Mouse (Mus musculus) heart, adult 2 months (tissue): ENCODE measurements around the gene Lhx4. TPM values are rescaled to one million over a fixed set of nuclear protein-coding genes. Genes with fewer than 3 reads are reported as not detected.

Experiments
- DNase-seq, 2 experiments: peaks; one replicate each; pipeline ENCODE4 v3.0.0; 2021
- H3K27ac ChIP-seq: fragments of 200-600 bp; 2 replicates; pipeline ENCODE4 v1.8.1; 2022
- H3K27me3 ChIP-seq: fragments of 200-500 bp; 2 replicates; pipeline ENCODE4 v1.6.1; 2012; ENCODE audit warnings: mild to moderate bottlenecking, low read length, inconsistent platforms, mixed read lengths; ENCODE audit not compliant: control insufficient read depth, insufficient read depth
- H3K36me3 ChIP-seq: fragments of 200-500 bp; 2 replicates; pipeline ENCODE4 v1.6.1; 2012; ENCODE audit warnings: low read length, inconsistent platforms; ENCODE audit not compliant: control insufficient read depth, insufficient read depth
- H3K4me1 ChIP-seq: fragments of 200-500 bp; 2 replicates; pipeline ENCODE4 v1.6.1; 2011; ENCODE audit warnings: low read length; ENCODE audit not compliant: control insufficient read depth, insufficient read depth
- H3K4me3 ChIP-seq: fragments of 200-600 bp; 2 replicates; pipeline ENCODE4 v1.8.1; 2022
- H3K79me2 ChIP-seq: fragments of 200-500 bp; replicated peaks from 2 replicates; pipeline ENCODE4 v1.6.1; 2012; ENCODE audit warnings: mild to moderate bottlenecking, inconsistent platforms, low read length, moderate library complexity, mixed read lengths; ENCODE audit not compliant: control insufficient read depth, insufficient read depth
- H3K9ac ChIP-seq: fragments of 200-500 bp; 2 replicates; pipeline ENCODE4 v1.6.1; 2012; ENCODE audit warnings: low read depth, mild to moderate bottlenecking, control low read depth, inconsistent platforms, low read length, mixed read lengths
- CTCF ChIP-seq: fragments of 200-600 bp; IDR thresholded peaks from 2 replicates; pipeline ENCODE4 v1.8.1; 2022; ENCODE audit warnings: antibody characterized with exemption, mild to moderate bottlenecking, moderate library complexity
- EP300 ChIP-seq: fragments of 200-500 bp; IDR thresholded peaks from 2 replicates; pipeline ENCODE4 v1.6.1; 2011; ENCODE audit warnings: low read depth, low read length, control low read depth; ENCODE audit not compliant: insufficient read depth
- POLR2A ChIP-seq: fragments of 200-500 bp; IDR thresholded peaks from 2 replicates; pipeline ENCODE4 v1.6.1; 2011; ENCODE audit warnings: mild to moderate bottlenecking, low read depth, low read length, control low read depth; ENCODE audit not compliant: insufficient read depth
- WGBS: fragments of 180-500 bp; shearing (Covaris S2); methylation state at CpG from one replicate; pipeline ENCODE4 v1.1.7; 2018; 5-methylcytosine and 5-hydroxymethylcytosine counted together
- intact Hi-C: fragments of 180-260 bp; cut with DNase I; formaldehyde crosslinking; loops from one replicate; pipeline ENCODE4 v1.15.1; 2025
- polyA plus RNA-seq: library from polyadenylated mRNA; depleted of rRNA; stranded (reverse); fragments of >200 nt; gene quantifications from 2 replicates; pipeline ENCODE4 v1.2.3, GENCODE M21; 2012
- total RNA-seq, 2 experiments: library from RNA; stranded (reverse); gene quantifications; 2 replicates each; pipeline ENCODE4 v1.2.3; 2021

Lhx4 gene
- total and polyA plus RNA-seq, 3 experiments = not detected

DNA sequence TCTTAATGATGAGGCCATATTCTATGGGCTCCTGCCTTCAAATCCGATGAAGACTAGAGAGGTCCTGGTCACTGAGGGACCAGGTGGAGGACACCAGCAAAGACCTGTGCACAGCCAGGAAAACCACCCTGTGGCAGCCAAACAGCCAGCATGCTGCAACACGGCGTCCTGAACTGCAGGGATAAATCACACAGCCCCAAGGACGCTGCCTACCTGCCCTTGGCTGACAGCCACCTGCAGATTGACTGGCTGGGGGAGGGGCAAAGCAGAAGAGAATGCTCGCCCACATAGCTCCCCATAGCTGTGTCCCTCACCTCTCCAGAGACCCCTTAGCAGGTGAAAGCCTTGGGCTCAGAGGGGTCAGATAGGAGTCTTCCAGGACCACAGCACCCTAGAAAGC lies 31.5 kb downstream of the Lhx4 start:
- intact Hi-C loops = loop anchor here (2.0 kb wide), 1 partner anchor 143 kb away; no protein-coding TSS in a partner anchor
- H3K27me3 ChIP-seq = peaks cover 3% of the 10 kb centered on the region; the same call in 1 of the 2 replicates
- H3K27ac ChIP-seq = no peak overlapping the region
- H3K36me3 ChIP-seq = no peaks in the 10 kb centered on the region
- H3K4me3 ChIP-seq = no peak overlapping the region
- H3K4me1 ChIP-seq = no peaks in the 10 kb centered on the region
- DNase-seq = no peak
- H3K79me2 ChIP-seq = no peaks in the 10 kb centered on the region
- no peak overlapping the region for H3K9ac ChIP-seq
- 38% methylated on average over 5 of the region's 5 CpGs for WGBS
- no peak for TF ChIP-seq POLR2A
- no peak for TF ChIP-seq EP300
- no peak for TF ChIP-seq CTCF

DNA sequence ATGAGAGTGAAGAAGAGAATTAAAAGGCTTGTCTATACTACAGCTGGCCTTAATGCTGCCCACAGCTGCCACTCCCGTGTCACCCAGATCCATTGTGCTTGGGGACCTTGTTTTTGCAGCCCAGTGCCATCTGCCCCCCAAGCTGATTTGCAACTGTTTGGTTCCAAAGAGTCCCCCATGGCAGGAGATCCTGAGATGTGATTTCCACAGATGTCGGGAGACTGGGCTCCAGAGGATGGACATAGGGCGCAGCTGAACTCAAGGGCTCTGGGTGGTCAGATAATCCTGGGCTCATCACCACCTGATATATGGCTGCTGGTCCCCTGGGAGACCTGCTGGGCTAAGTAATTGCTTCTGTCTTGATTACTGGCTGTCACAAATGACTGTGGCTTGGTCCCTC lies 32.6 kb downstream of the Lhx4 start:
- TF ChIP-seq POLR2A (no peak), EP300 (no peak), CTCF (no peak)
- H3K4me3 ChIP-seq = no peak overlapping the region
- 66% methylated on average over 3 of the region's 3 CpGs for WGBS
- intact Hi-C loops = no loop called here
- H3K27ac ChIP-seq = no peak overlapping the region
- no peaks in the 10 kb centered on the region for H3K4me1 ChIP-seq
- H3K36me3 ChIP-seq = no peaks in the 10 kb centered on the region
- H3K79me2 ChIP-seq = no peaks in the 10 kb centered on the region
- DNase-seq = no peak
- peaks cover 2% of the 10 kb centered on the region; the same call in 1 of the 2 replicates for H3K27me3 ChIP-seq
- no peak overlapping the region for H3K9ac ChIP-seq

DNA sequence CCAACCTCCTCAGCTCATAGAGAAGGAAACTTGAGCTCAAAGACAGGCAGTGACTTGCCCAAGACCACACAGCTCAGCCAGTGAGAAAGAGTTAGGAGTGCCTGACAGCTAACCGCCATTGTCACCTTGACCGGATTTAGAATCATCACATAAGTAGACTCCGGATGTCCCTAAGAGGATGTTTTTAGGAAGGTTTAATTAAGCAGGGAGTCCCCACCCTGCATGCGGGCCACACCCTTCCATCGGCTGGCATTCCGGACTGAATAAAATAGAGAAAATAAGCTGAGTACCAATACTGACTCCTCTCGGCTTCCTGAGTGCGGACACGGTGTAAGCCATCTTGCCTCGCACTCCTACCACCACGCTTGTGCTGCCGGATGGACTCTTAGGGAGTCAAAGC lies 34.2 kb downstream of the Lhx4 start:
- TF ChIP-seq POLR2A (no peak), EP300 (no peak), CTCF (no peak)
- WGBS = 90% methylated on average over 12 of the region's 12 CpGs

DNA sequence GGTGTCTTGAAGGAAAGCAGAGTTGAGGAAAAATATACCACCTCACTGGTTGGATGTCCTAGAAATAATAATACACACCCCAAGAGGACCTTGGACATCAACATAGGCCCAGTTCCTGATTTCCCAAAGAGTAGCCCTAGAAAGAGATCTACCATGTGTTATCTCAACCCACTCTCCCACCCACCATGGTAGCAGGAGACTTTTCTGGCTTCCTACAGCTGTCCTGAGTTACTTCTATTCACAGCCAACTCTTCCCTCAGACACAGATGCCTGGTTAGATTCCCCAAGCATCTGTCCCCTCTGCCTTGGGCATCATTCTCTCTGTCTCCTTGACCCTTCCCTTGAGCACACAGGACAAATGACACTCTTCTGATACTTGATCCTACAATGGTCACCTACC lies 36.1 kb downstream of the Lhx4 start:
- H3K4me1 ChIP-seq = no peaks in the 10 kb centered on the region
- no peak overlapping the region for H3K9ac ChIP-seq
- no peaks in the 10 kb centered on the region for H3K36me3 ChIP-seq
- TF ChIP-seq EP300 (no peak), CTCF (no peak), POLR2A (no peak)
- no peak overlapping the region for H3K4me3 ChIP-seq
- intact Hi-C loops = no loop called here
- no peaks in the 10 kb centered on the region for H3K79me2 ChIP-seq
- H3K27me3 ChIP-seq = no peaks in the 10 kb centered on the region
- DNase-seq = no peak
- no peak overlapping the region for H3K27ac ChIP-seq

More for the DNA sequence above, 34.2 kb downstream of the Lhx4 start:
- H3K36me3 ChIP-seq = no peaks in the 10 kb centered on the region
- no peak for DNase-seq
- H3K9ac ChIP-seq = no peak overlapping the region
- H3K79me2 ChIP-seq = no peaks in the 10 kb centered on the region
- intact Hi-C loops = no loop called here
- H3K27me3 ChIP-seq = no peaks in the 10 kb centered on the region
- no peaks in the 10 kb centered on the region for H3K4me1 ChIP-seq
- H3K27ac ChIP-seq = no peak overlapping the region
- no peak overlapping the region for H3K4me3 ChIP-seq

DNA sequence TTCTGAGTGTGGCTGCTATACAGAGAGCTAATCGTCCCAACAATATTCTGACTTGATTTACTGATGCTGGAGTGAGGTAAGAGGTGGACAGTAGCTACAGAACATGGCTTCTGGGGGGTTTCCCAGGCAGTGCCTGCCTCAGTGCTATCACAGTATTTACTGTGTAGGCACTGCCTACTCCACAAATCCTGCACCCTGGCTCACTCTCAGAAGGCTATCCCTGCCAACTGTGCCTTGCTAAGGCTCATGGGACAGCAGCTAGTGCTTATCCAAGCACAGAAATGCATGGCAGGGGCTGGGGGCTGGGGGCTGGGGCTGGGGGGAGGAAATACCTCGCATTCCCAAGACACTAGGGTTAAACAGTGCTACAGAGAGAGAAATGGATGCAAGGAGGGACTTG lies 38.2 kb downstream of the Lhx4 start:
- Histone ChIP-seq H3K4me3 (no peak overlapping the region), H3K27me3 (no peaks in the 10 kb centered on the region), H3K9ac (no peak overlapping the region), H3K79me2 (no peaks in the 10 kb centered on the region), H3K36me3 (no peaks in the 10 kb centered on the region), H3K27ac (no peak overlapping the region), H3K4me1 (no peaks in the 10 kb centered on the region)
- TF ChIP-seq CTCF (no peak), POLR2A (no peak)
- WGBS = 31% methylated on average over 2 of the region's 2 CpGs
- intact Hi-C loops = no loop called here
- DNase-seq = no peak

DNA sequence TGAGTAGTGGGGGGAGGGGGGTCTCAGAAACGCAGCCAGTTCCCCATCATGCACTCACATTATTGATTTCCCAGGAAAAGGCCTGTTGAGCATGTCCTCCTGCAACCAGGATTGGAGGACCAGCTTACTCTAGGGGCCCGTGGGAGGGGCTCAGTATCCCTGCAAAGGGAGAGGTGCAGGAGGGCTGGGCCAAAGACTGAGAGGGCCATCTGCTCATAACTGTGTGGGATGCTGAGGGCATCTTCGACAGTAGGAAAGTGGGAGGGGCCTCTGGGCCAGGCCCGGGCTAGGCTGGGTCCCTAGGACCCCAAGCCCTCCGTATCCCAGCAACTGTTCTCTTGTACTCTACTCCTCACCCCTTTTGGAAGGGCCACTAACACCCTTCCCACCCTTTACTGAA lies 47.3 kb downstream of the Lhx4 start:
- TF ChIP-seq EP300 = no peak
- no peak for TF ChIP-seq CTCF
- no peak for TF ChIP-seq POLR2A
- intact Hi-C loops = no loop called here
- Histone ChIP-seq H3K4me3 (no peak overlapping the region), H3K9ac (no peak overlapping the region), H3K27me3 (no peaks in the 10 kb centered on the region), H3K27ac (no peak overlapping the region), H3K79me2 (no peaks in the 10 kb centered on the region), H3K36me3 (no peaks in the 10 kb centered on the region), H3K4me1 (no peaks in the 10 kb centered on the region)
- DNase-seq = no peak
- WGBS = 57% methylated on average over 5 of the region's 5 CpGs
